ENCODE assay signal across 14 mouse cellular contexts in the genomic region with DNA sequence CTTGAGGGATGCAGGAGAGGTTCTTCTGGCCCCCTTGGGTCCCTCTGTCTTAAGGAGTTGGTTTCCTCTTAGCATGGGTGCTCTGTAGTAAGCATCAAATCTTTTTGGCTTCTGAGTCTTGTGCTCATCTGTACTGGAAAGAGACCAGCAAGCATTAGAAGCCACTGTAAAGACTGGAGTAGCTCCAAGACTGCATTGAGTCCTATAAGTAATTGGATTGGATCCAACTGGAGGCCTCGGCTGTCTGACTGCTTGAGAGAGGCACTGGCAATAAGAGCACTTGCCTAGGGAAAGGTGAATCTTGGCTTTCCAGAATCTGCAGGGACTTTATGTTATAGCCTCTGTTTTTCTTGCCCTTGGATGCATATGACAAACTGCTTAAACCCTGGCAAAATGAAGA.
"Had no signal": no experiment of that assay in that cellular context is flagged by ENCODE, and none has a peak within 500 bp of the region (broad histone marks: within the 10 kb centered on the region; RNA-seq: fewer than 3 reads in every experiment).

No protein-coding gene starts in this region.

- H3K36me3 ChIP-seq: liver, embryonic 15.5 days; midbrain, embryonic 13.5 days; neural tube, embryonic 12.5 days had no signal

- DNase-seq: kidney, adult 11 months; kidney, adult 9 months; kidney, postnatal 36 days; layer of hippocampus, adult 9-11 months; layer of hippocampus, postnatal 36 days; thymus, adult 2 months; thymus, postnatal 25 days had no signal

- H3K9me3 ChIP-seq: limb, embryonic 13.5 days; liver, embryonic 15.5 days; lung, embryonic 15.5 days; midbrain, embryonic 13.5 days; neural tube, embryonic 12.5 days had no signal

- H3K4me2 ChIP-seq: limb, embryonic 13.5 days; liver, embryonic 11.5 days; liver, embryonic 15.5 days; lung, embryonic 15.5 days; midbrain, embryonic 13.5 days; neural tube, embryonic 12.5 days had no signal

- H3K4me3 ChIP-seq: limb, embryonic 13.5 days; liver, embryonic 15.5 days; lung, embryonic 15.5 days; midbrain, embryonic 13.5 days; neural tube, embryonic 12.5 days had no signal

- ATAC-seq: midbrain, embryonic 13.5 days had no signal

- H3K27ac ChIP-seq: kidney, postnatal 0 days; limb, embryonic 13.5 days; liver, embryonic 15.5 days; lung, embryonic 15.5 days; midbrain, embryonic 13.5 days; neural tube, embryonic 12.5 days had no signal

- H3K9ac ChIP-seq: limb, embryonic 13.5 days; liver, embryonic 15.5 days; lung, embryonic 15.5 days; midbrain, embryonic 13.5 days; neural tube, embryonic 12.5 days had no signal

- H3K4me1 ChIP-seq: liver, embryonic 15.5 days; midbrain, embryonic 13.5 days; neural tube, embryonic 12.5 days had no signal

- H3K27me3 ChIP-seq: limb, embryonic 13.5 days; liver, embryonic 15.5 days; lung, embryonic 15.5 days; midbrain, embryonic 13.5 days; neural tube, embryonic 12.5 days had no signal
